Mouse (Mus musculus): ENCODE results near the gene Synj2. TPM values are rescaled to one million over a fixed set of nuclear protein-coding genes. Genes with fewer than 3 reads are reported as not detected.
A peak's percentile ranks its signal among the peaks of the same experiment; 100 is the strongest.

The Synj2 gene
- total RNA-seq (2014; fragmentation: Nextera tagmentation), result not detected in 2 replicates
- total RNA-seq (2017), result 0.06 and 0.11 TPM in 2 replicates
- polyA plus RNA-seq (2012), result 0.02 TPM in 1 of 2 replicates, not detected in the other

GRCm38 (mm10) chr17:5941230-5942043 is at the start of gene Synj2:
TSS of gene Synj2 (plus strand) at chr17:5941280.
- no peaks in the 10 kb centered on the region for H3K36me3 ChIP-seq (replicated peaks)
- no peaks in the 10 kb centered on the region; the same call in 1 of the 2 replicates for H3K4me1 ChIP-seq (ENCODE audit: insufficient read depth, low read depth, low read length)
- H3K27me3 ChIP-seq (ENCODE audit: insufficient read depth, low read length), result peaks cover 30% of the 10 kb centered on the region
- H3K9me3 ChIP-seq (replicated peaks), result no peaks in the 10 kb centered on the region
- no peak for ATAC-seq (ENCODE audit: extremely low read depth, insufficient number of reproducible peaks, low FRiP score, poor library complexity, severe bottlenecking)
- no peak within 1 kb of the TSS; the same call in 1 of the 2 replicates for H3K4me3 ChIP-seq (ENCODE audit: low read depth, low read length)
- DNase-seq (ENCODE audit: low spot score), result no peak
- TF ChIP-seq GATA1 (IDR thresholded peaks at IDR 0.05; ENCODE audit: borderline replicate concordance, low read length) (no peak), CTCF (IDR thresholded peaks at IDR 0.05; ENCODE audit: low read depth, low read length) (no peak), TAL1 (conservative IDR thresholded peaks at IDR 0.05; ENCODE audit: low read depth, low read length) (no peak), POLR2AphosphoS5 (IDR thresholded peaks at IDR 0.05; ENCODE audit: insufficient replicate concordance, low read depth, low read length) (no peak), GATA2 (IDR thresholded peaks at IDR 0.05; ENCODE audit: borderline replicate concordance, low read depth, low read length) (no peak)

GRCm38 (mm10) chr17:5891933-5892683 is 49.0 kb upstream of the Synj2 start:
- Histone ChIP-seq H3K36me3 (replicated peaks) (peaks cover 76% of the 10 kb centered on the region), H3K4me3 (ENCODE audit: low read depth, low read length) (0 out of 2 replicates have a peak overlapping the region, but pooled peaks have one; percentile 9), H3K27me3 (ENCODE audit: insufficient read depth, low read length) (no peaks in the 10 kb centered on the region), H3K9me3 (replicated peaks) (no peaks in the 10 kb centered on the region), H3K4me1 (ENCODE audit: insufficient read depth, low read depth, low read length) (peaks cover 30% of the 10 kb centered on the region)
- DNase-seq (ENCODE audit: low spot score), result no peak
- ATAC-seq (ENCODE audit: extremely low read depth, insufficient number of reproducible peaks, low FRiP score, poor library complexity, severe bottlenecking), result no peak
- TF ChIP-seq GATA1 (IDR thresholded peaks at IDR 0.05; ENCODE audit: borderline replicate concordance, low read length) (no peak), GATA2 (IDR thresholded peaks at IDR 0.05; ENCODE audit: borderline replicate concordance, low read depth, low read length) (no peak), POLR2AphosphoS5 (IDR thresholded peaks at IDR 0.05; ENCODE audit: insufficient replicate concordance, low read depth, low read length) (no peak), CTCF (IDR thresholded peaks at IDR 0.05; ENCODE audit: low read depth, low read length) (no peak), TAL1 (conservative IDR thresholded peaks at IDR 0.05; ENCODE audit: low read depth, low read length) (no peak)

- peaks cover 78% of the 10 kb centered on the region for H3K36me3 ChIP-seq (replicated peaks)
- H3K9me3 ChIP-seq (replicated peaks), result no peaks in the 10 kb centered on the region
- no peak overlapping the region for H3K4me3 ChIP-seq (ENCODE audit: low read depth, low read length)
- TF ChIP-seq POLR2AphosphoS5 (IDR thresholded peaks at IDR 0.05; ENCODE audit: insufficient replicate concordance, low read depth, low read length), result no peak
- TF ChIP-seq CTCF (IDR thresholded peaks at IDR 0.05; ENCODE audit: low read depth, low read length), result no peak
- TF ChIP-seq TAL1 (conservative IDR thresholded peaks at IDR 0.05; ENCODE audit: low read depth, low read length), result no peak
- TF ChIP-seq GATA2 (IDR thresholded peaks at IDR 0.05; ENCODE audit: borderline replicate concordance, low read depth, low read length), result no peak
- TF ChIP-seq GATA1 (IDR thresholded peaks at IDR 0.05; ENCODE audit: borderline replicate concordance, low read length), result no peak
- DNase-seq (ENCODE audit: low spot score) (peak; percentile 14), ATAC-seq (ENCODE audit: extremely low read depth, insufficient number of reproducible peaks, low FRiP score, poor library complexity, severe bottlenecking) (peak; percentile 71)
- peaks cover 27% of the 10 kb centered on the region for H3K4me1 ChIP-seq (ENCODE audit: insufficient read depth, low read depth, low read length)
- H3K27me3 ChIP-seq (ENCODE audit: insufficient read depth, low read length), result no peaks in the 10 kb centered on the region
Measured at GRCm38 (mm10) chr17:5893092-5893491, 48.0 kb upstream of the Synj2 start.

GRCm38 (mm10) chr17:5893574-5894148 is 47.4 kb upstream of the Synj2 start:
- H3K36me3 ChIP-seq (replicated peaks), result peaks cover 79% of the 10 kb centered on the region

GRCm38 (mm10) chr17:5896066-5896465 is 45.0 kb upstream of the Synj2 start:
- TF ChIP-seq GATA1 (IDR thresholded peaks at IDR 0.05; ENCODE audit: borderline replicate concordance, low read length) (no peak), POLR2AphosphoS5 (IDR thresholded peaks at IDR 0.05; ENCODE audit: insufficient replicate concordance, low read depth, low read length) (no peak), GATA2 (IDR thresholded peaks at IDR 0.05; ENCODE audit: borderline replicate concordance, low read depth, low read length) (no peak), TAL1 (conservative IDR thresholded peaks at IDR 0.05; ENCODE audit: low read depth, low read length) (no peak), CTCF (IDR thresholded peaks at IDR 0.05; ENCODE audit: low read depth, low read length) (no peak)
- no peak overlapping the region for H3K4me3 ChIP-seq (ENCODE audit: low read depth, low read length)
- ATAC-seq (ENCODE audit: extremely low read depth, insufficient number of reproducible peaks, low FRiP score, poor library complexity, severe bottlenecking) (no peak), DNase-seq (ENCODE audit: low spot score) (no peak)
- H3K9me3 ChIP-seq (replicated peaks), result no peaks in the 10 kb centered on the region
- peaks cover 20% of the 10 kb centered on the region for H3K4me1 ChIP-seq (ENCODE audit: insufficient read depth, low read depth, low read length)
- H3K27me3 ChIP-seq (ENCODE audit: insufficient read depth, low read length), result no peaks in the 10 kb centered on the region
- peaks cover 81% of the 10 kb centered on the region for H3K36me3 ChIP-seq (replicated peaks)

More at GRCm38 (mm10) chr17:5893574-5894148, 47.4 kb upstream of the Synj2 start:
- Histone ChIP-seq H3K4me3 (ENCODE audit: low read depth, low read length) (no peak overlapping the region), H3K4me1 (ENCODE audit: insufficient read depth, low read depth, low read length) (peaks cover 27% of the 10 kb centered on the region), H3K27me3 (ENCODE audit: insufficient read depth, low read length) (no peaks in the 10 kb centered on the region), H3K9me3 (replicated peaks) (no peaks in the 10 kb centered on the region)
- DNase-seq (ENCODE audit: low spot score) (no peak), ATAC-seq (ENCODE audit: extremely low read depth, insufficient number of reproducible peaks, low FRiP score, poor library complexity, severe bottlenecking) (no peak)
- TF ChIP-seq GATA2 (IDR thresholded peaks at IDR 0.05; ENCODE audit: borderline replicate concordance, low read depth, low read length), result no peak
- TF ChIP-seq GATA1 (IDR thresholded peaks at IDR 0.05; ENCODE audit: borderline replicate concordance, low read length), result no peak
- TF ChIP-seq TAL1 (conservative IDR thresholded peaks at IDR 0.05; ENCODE audit: low read depth, low read length), result no peak
- TF ChIP-seq CTCF (IDR thresholded peaks at IDR 0.05; ENCODE audit: low read depth, low read length), result no peak
- TF ChIP-seq POLR2AphosphoS5 (IDR thresholded peaks at IDR 0.05; ENCODE audit: insufficient replicate concordance, low read depth, low read length), result no peak
